Mouse (Mus musculus): Measurements from ENCODE around the gene Ampd2. TPM values are rescaled to one million over a fixed set of nuclear protein-coding genes. Genes with fewer than 3 reads are reported as not detected.
A peak's percentile ranks its signal among the peaks of the same experiment; 100 is the strongest.

The Ampd2 gene
- polyA plus RNA-seq, 1 experiment from 2014 or later, result 80.6 TPM

GRCm38 (mm10) chr3:108026049-108026448 lies 60.4 kb downstream of the Ampd2 start:
- WGBS (ENCODE audit: insufficient replicate concordance), result 29% methylated on average over 5 of the region's 5 CpGs
- peaks cover 9% of the 10 kb centered on the region; the same call in 1 of the 2 replicates for H3K27me3 ChIP-seq (replicated peaks)
- no peaks in the 10 kb centered on the region for H3K36me3 ChIP-seq
- H3K4me2 ChIP-seq, result no peak overlapping the region
- H3K9ac ChIP-seq, result no peak overlapping the region
- H3K9me3 ChIP-seq (replicated peaks), result no peaks in the 10 kb centered on the region
- H3K4me3 ChIP-seq, result no peak overlapping the region
- peaks cover 8% of the 10 kb centered on the region; the same call in 1 of the 2 replicates for H3K4me1 ChIP-seq
- H3K27ac ChIP-seq, result no peak overlapping the region
- ATAC-seq, result no peak

- Histone ChIP-seq H3K4me3 (no peak overlapping the region), H3K27ac (peak overlapping the region; percentile 66), H3K9ac (no peak overlapping the region), H3K9me3 (replicated peaks) (no peaks in the 10 kb centered on the region), H3K4me2 (no peak overlapping the region), H3K36me3 (no peaks in the 10 kb centered on the region), H3K4me1 (peaks cover 12% of the 10 kb centered on the region; the same call in 1 of the 2 replicates), H3K27me3 (replicated peaks) (peaks cover 9% of the 10 kb centered on the region; the same call in 1 of the 2 replicates)
- peak; percentile 62; the same call in 1 of the 2 replicates for ATAC-seq
- 44% methylated on average over 4 of the region's 4 CpGs for WGBS (ENCODE audit: insufficient replicate concordance)
Observed at GRCm38 (mm10) chr3:108025318-108025717, 61.1 kb downstream of the Ampd2 start.

Other genes starting within 250 kb of the Ampd2 start
- gene Eps8l3, start 209.4 kb downstream of the Ampd2 start, polyA plus RNA-seq (2016; fragmentation: Nextera tagmentation; extraction: Ambion mirVana), result not detected in 2 replicates
- gene Gstm5, start 190.8 kb downstream of the Ampd2 start, polyA plus RNA-seq (2016; fragmentation: Nextera tagmentation; extraction: Ambion mirVana), result 121 and 124 TPM in 2 replicates
- gene Gstm7, start 154.8 kb downstream of the Ampd2 start, polyA plus RNA-seq (2016; fragmentation: Nextera tagmentation; extraction: Ambion mirVana), result 8.1 and 8.9 TPM in 2 replicates
- gene Gstm6, start 142.9 kb downstream of the Ampd2 start, polyA plus RNA-seq (2016; fragmentation: Nextera tagmentation; extraction: Ambion mirVana), result 7.1 and 7.5 TPM in 2 replicates
- 7.9 and 10.0 TPM in 2 replicates for gene Gstm3, start 117.4 kb downstream of the Ampd2 start, polyA plus RNA-seq (2016; fragmentation: Nextera tagmentation; extraction: Ambion mirVana)
- gene Gstm2, start 100.2 kb downstream of the Ampd2 start, polyA plus RNA-seq (2016; fragmentation: Nextera tagmentation; extraction: Ambion mirVana), result 7.6 and 7.8 TPM in 2 replicates
- gene Gstm1, start 68.7 kb downstream of the Ampd2 start, polyA plus RNA-seq (2016; fragmentation: Nextera tagmentation; extraction: Ambion mirVana), result 228 and 237 TPM in 2 replicates
- gene Gstm4, start 41.8 kb downstream of the Ampd2 start, polyA plus RNA-seq (2016; fragmentation: Nextera tagmentation; extraction: Ambion mirVana), result 16.2 and 16.6 TPM in 2 replicates
- 2.7 and 3.3 TPM in 2 replicates for gene Gnat2, start 6.1 kb upstream of the Ampd2 start, polyA plus RNA-seq (2016; fragmentation: Nextera tagmentation; extraction: Ambion mirVana)
- 89.0 and 91.7 TPM in 2 replicates for gene Gnai3, start 59.5 kb upstream of the Ampd2 start, polyA plus RNA-seq (2016; fragmentation: Nextera tagmentation; extraction: Ambion mirVana)
- 0.04 TPM in 1 of 2 replicates, not detected in the other for gene Gpr61, start 68.2 kb upstream of the Ampd2 start, polyA plus RNA-seq (2016; fragmentation: Nextera tagmentation; extraction: Ambion mirVana)
- gene Amigo1, start 99.7 kb upstream of the Ampd2 start, polyA plus RNA-seq (2016; fragmentation: Nextera tagmentation; extraction: Ambion mirVana), result 1.1 and 1.2 TPM in 2 replicates
- gene Cyb561d1, start 114.6 kb upstream of the Ampd2 start, polyA plus RNA-seq (2016; fragmentation: Nextera tagmentation; extraction: Ambion mirVana), result 2.8 TPM in 2 replicates
- gene Atxn7l2, start 124.3 kb upstream of the Ampd2 start, polyA plus RNA-seq (2016; fragmentation: Nextera tagmentation; extraction: Ambion mirVana), result 4.5 and 4.9 TPM in 2 replicates
- 0.12 and 0.14 TPM in 2 replicates for gene Sypl2, start 140.0 kb upstream of the Ampd2 start, polyA plus RNA-seq (2016; fragmentation: Nextera tagmentation; extraction: Ambion mirVana)
- gene Psma5, start 170.3 kb upstream of the Ampd2 start, polyA plus RNA-seq (2016; fragmentation: Nextera tagmentation; extraction: Ambion mirVana), result 213 and 222 TPM in 2 replicates
- 6.5 and 6.9 TPM in 2 replicates for gene Sort1, start 197.4 kb upstream of the Ampd2 start, polyA plus RNA-seq (2016; fragmentation: Nextera tagmentation; extraction: Ambion mirVana)